Comparison of ENCODE assay signal across 8 mouse cellular contexts in genomic region chr2:180042858-180043515, GRCm38 (mm10). TPM values are rescaled to one million over a fixed set of nuclear protein-coding genes. Genes with fewer than 3 reads are reported as not detected.
DNase-seq lines count a peak whose midpoint lies in the region; ATAC-seq and TF ChIP-seq lines count a peak whose summit lies in the region.

No protein-coding gene starts in this region.

- under 1% methylated on average over 66 of the region's 66 CpGs for WGBS in intestine, embryonic 14.5 days
- WGBS in limb, embryonic 11.5 days: under 1% methylated on average over 63 of the region's 66 CpGs
- under 1% methylated on average over 62 of the region's 66 CpGs for WGBS in midbrain, embryonic 12.5 days
- under 1% methylated on average over 66 of the region's 66 CpGs for WGBS in spleen, adult 2 months

- no peak for TF ChIP-seq CTCF in spleen, adult 2 months (IDR thresholded peaks at IDR 0.05; ENCODE audit: extremely low read depth, insufficient read depth, insufficient read length, insufficient replicate concordance)

- peak; percentile 47 for ATAC-seq in intestine, embryonic 14.5 days (replicated peaks; ENCODE audit: low FRiP score, low TSS enrichment, low read depth)
- ATAC-seq in limb, embryonic 11.5 days (ENCODE audit: insufficient number of reproducible peaks, low FRiP score, low TSS enrichment, low read depth): peak; percentile 58
- peak; percentile 48 for ATAC-seq in midbrain, embryonic 12.5 days (ENCODE audit: low FRiP score, low read depth)

- peak overlapping the region; percentile 86 for H3K27ac ChIP-seq in intestine, embryonic 14.5 days (ENCODE audit: low read depth)
- peak overlapping the region; percentile 70 for H3K27ac ChIP-seq in limb, embryonic 11.5 days (replicated peaks; ENCODE audit: low read depth, low read length)
- H3K27ac ChIP-seq in midbrain, embryonic 12.5 days (replicated peaks): peak overlapping the region; percentile 97
- H3K27ac ChIP-seq in spleen, adult 2 months (ENCODE audit: insufficient read depth, low read length): peak overlapping the region; percentile 97

- peak overlapping the region; percentile 61 for H3K4me2 ChIP-seq in intestine, embryonic 14.5 days (ENCODE audit: low read length)
- peak overlapping the region; percentile 83 for H3K4me2 ChIP-seq in limb, embryonic 11.5 days (ENCODE audit: low read depth, severe bottlenecking)
- peak overlapping the region; percentile 79 for H3K4me2 ChIP-seq in midbrain, embryonic 12.5 days (replicated peaks)

- peak; percentile 54 for DNase-seq in kidney, adult 18-20 months
- no peak for DNase-seq in kidney, adult 11 months
- DNase-seq in cerebellum, adult 9-10 months: peak; percentile 78
- peak; percentile 64 to 69 for DNase-seq in frontal cortex, postnatal 14 days (ENCODE audit: low spot score in 2 of 2)
- peak; percentile 83 for DNase-seq in intestine, embryonic 14.5 days (ENCODE audit: low spot score)
- peak; percentile 77 for DNase-seq in limb, embryonic 11.5 days (ENCODE audit: low spot score)
- DNase-seq in spleen, adult 2 months (ENCODE audit: low read depth in 1 of 2, low spot score in 2 of 2): peak in 1 of 2 experiments; percentile 48

- no peaks in the 10 kb centered on the region for H3K27me3 ChIP-seq in intestine, embryonic 14.5 days (replicated peaks; ENCODE audit: control insufficient read depth, insufficient read depth, low read length)
- H3K27me3 ChIP-seq in limb, embryonic 11.5 days (ENCODE audit: control insufficient read depth, insufficient read depth, low read length): no peaks in the 10 kb centered on the region
- H3K27me3 ChIP-seq in midbrain, embryonic 12.5 days: no peaks in the 10 kb centered on the region
- H3K27me3 ChIP-seq in spleen, adult 2 months (ENCODE audit: control insufficient read depth, insufficient read depth, low read length): no peaks in the 10 kb centered on the region

- TF ChIP-seq POLR2A in spleen, adult 2 months (IDR thresholded peaks at IDR 0.05; ENCODE audit: low read depth, low read length): no peak

- peak overlapping the region; percentile 84 for H3K9ac ChIP-seq in intestine, embryonic 14.5 days (ENCODE audit: low read length)
- peak overlapping the region; percentile 90 for H3K9ac ChIP-seq in limb, embryonic 11.5 days (ENCODE audit: low read length)
- peak overlapping the region; percentile 93 for H3K9ac ChIP-seq in midbrain, embryonic 12.5 days (replicated peaks)

- H3K4me1 ChIP-seq in intestine, embryonic 14.5 days (replicated peaks; ENCODE audit: control insufficient read depth, insufficient read depth, low read length): peaks cover 19% of the 10 kb centered on the region
- H3K4me1 ChIP-seq in limb, embryonic 11.5 days (ENCODE audit: control insufficient read depth, insufficient read depth, low read length): peaks cover 15% of the 10 kb centered on the region
- peaks cover 37% of the 10 kb centered on the region for H3K4me1 ChIP-seq in midbrain, embryonic 12.5 days
- peaks cover 12% of the 10 kb centered on the region for H3K4me1 ChIP-seq in spleen, adult 2 months (ENCODE audit: control insufficient read depth, insufficient read depth, insufficient read length)

- H3K4me3 ChIP-seq in intestine, embryonic 14.5 days (ENCODE audit: low read depth, low read length): peak overlapping the region; percentile 85
- peak overlapping the region; percentile 94 for H3K4me3 ChIP-seq in limb, embryonic 11.5 days (ENCODE audit: low read depth, low read length)
- H3K4me3 ChIP-seq in midbrain, embryonic 12.5 days: peak overlapping the region; percentile 98
- peak overlapping the region; percentile 99 for H3K4me3 ChIP-seq in spleen, adult 2 months (ENCODE audit: extremely low read depth, insufficient read depth, insufficient read length)

- no peaks in the 10 kb centered on the region for H3K9me3 ChIP-seq in intestine, embryonic 14.5 days (ENCODE audit: control insufficient read depth, low read length)
- no peaks in the 10 kb centered on the region for H3K9me3 ChIP-seq in limb, embryonic 11.5 days (ENCODE audit: control insufficient read depth, low read length)
- no peaks in the 10 kb centered on the region for H3K9me3 ChIP-seq in midbrain, embryonic 12.5 days

- peaks cover 14% of the 10 kb centered on the region for H3K36me3 ChIP-seq in intestine, embryonic 14.5 days (ENCODE audit: control insufficient read depth, insufficient read depth, low read length)
- peaks cover 8% of the 10 kb centered on the region for H3K36me3 ChIP-seq in limb, embryonic 11.5 days (ENCODE audit: control insufficient read depth, insufficient read depth, low read length)
- H3K36me3 ChIP-seq in midbrain, embryonic 12.5 days: peaks cover 26% of the 10 kb centered on the region
- peaks cover 6% of the 10 kb centered on the region for H3K36me3 ChIP-seq in spleen, adult 2 months (ENCODE audit: control insufficient read depth, insufficient read depth, low read length)

RNA-seq across cellular contexts. Expression of gene Ss18l1, which starts 0.7 kb away (rescaled TPM):
- 5.0 and 5.4 TPM in 2 replicates for polyA plus RNA-seq in intestine, embryonic 14.5 days (2014; fragmentation: Nextera tagmentation; extraction: Ambion mirVana)
- 5.5 and 6.0 TPM in 2 replicates for polyA plus RNA-seq in limb, embryonic 11.5 days (2014; fragmentation: Nextera tagmentation; extraction: Ambion mirVana)
- polyA plus RNA-seq in midbrain, embryonic 12.5 days (2016; fragmentation: Nextera tagmentation; extraction: Ambion mirVana): 30.2 and 32.5 TPM in 2 replicates
- 5.9 and 6.8 TPM in 2 replicates for polyA plus RNA-seq in spleen, adult 2 months (2012; rRNA removed)

RNA-seq across cellular contexts. Expression of gene Psma7, which starts 0.8 kb away (rescaled TPM):
- 612 and 735 TPM in 2 replicates for polyA plus RNA-seq in intestine, embryonic 14.5 days (2014; fragmentation: Nextera tagmentation; extraction: Ambion mirVana)
- polyA plus RNA-seq in limb, embryonic 11.5 days (2014; fragmentation: Nextera tagmentation; extraction: Ambion mirVana): 776 and 792 TPM in 2 replicates
- 613 and 651 TPM in 2 replicates for polyA plus RNA-seq in midbrain, embryonic 12.5 days (2016; fragmentation: Nextera tagmentation; extraction: Ambion mirVana)
- 87.4 and 96.4 TPM in 2 replicates for polyA plus RNA-seq in spleen, adult 2 months (2012; rRNA removed)

RNA-seq across cellular contexts. Expression of gene Lsm14b, which starts 18.2 kb away (rescaled TPM):
- polyA plus RNA-seq in intestine, embryonic 14.5 days (2014; fragmentation: Nextera tagmentation; extraction: Ambion mirVana): 6.2 and 6.3 TPM in 2 replicates
- polyA plus RNA-seq in limb, embryonic 11.5 days (2014; fragmentation: Nextera tagmentation; extraction: Ambion mirVana): 8.3 and 10.2 TPM in 2 replicates
- 16.9 and 19.5 TPM in 2 replicates for polyA plus RNA-seq in midbrain, embryonic 12.5 days (2016; fragmentation: Nextera tagmentation; extraction: Ambion mirVana)
- polyA plus RNA-seq in spleen, adult 2 months (2012; rRNA removed): 17.9 and 25.8 TPM in 2 replicates

RNA-seq across cellular contexts. Expression of gene Mtg2, which starts 27.4 kb away (rescaled TPM):
- polyA plus RNA-seq in intestine, embryonic 14.5 days (2014; fragmentation: Nextera tagmentation; extraction: Ambion mirVana): 24.2 and 27.5 TPM in 2 replicates
- polyA plus RNA-seq in limb, embryonic 11.5 days (2014; fragmentation: Nextera tagmentation; extraction: Ambion mirVana): 28.2 and 29.4 TPM in 2 replicates
- 31.8 and 35.0 TPM in 2 replicates for polyA plus RNA-seq in midbrain, embryonic 12.5 days (2016; fragmentation: Nextera tagmentation; extraction: Ambion mirVana)
- 12.8 and 13.9 TPM in 2 replicates for polyA plus RNA-seq in spleen, adult 2 months (2012; rRNA removed)
